Mouse (Mus musculus) forebrain, embryonic 14.5 days (tissue): ENCODE measurements around the gene Ptprs. TPM values are rescaled to one million over a fixed set of nuclear protein-coding genes. Genes with fewer than 3 reads are reported as not detected.
A peak's percentile ranks its signal among the peaks of the same experiment; 100 is the strongest.

Experiments
- ATAC-seq: fragments of 200-750 bp; cut with Nextera tagmentation; 2 replicates; pipeline ENCODE4 v1.8.0; 2017; ENCODE audit warnings: mild to moderate bottlenecking, moderate library complexity
- DNase-seq: peaks from one replicate; pipeline ENCODE4 v3.0.0-alpha.2; 2015; ENCODE audit warnings: low spot score
- H3K27ac ChIP-seq: fragments of 300-500 bp; sonication (generic); 2 replicates; pipeline ENCODE4 v1.5.1; 2014; ENCODE audit warnings: low read depth, mild to moderate bottlenecking, control low read depth, low read length, moderate library complexity
- H3K27me3 ChIP-seq: fragments of 300-500 bp; sonication (generic); replicated peaks from 2 replicates; pipeline ENCODE4 v1.6.1; 2014; ENCODE audit warnings: low read length, control low read depth, mixed read lengths; ENCODE audit not compliant: control insufficient read depth, insufficient read depth
- H3K36me3 ChIP-seq: fragments of 300-500 bp; sonication (generic); 2 replicates; pipeline ENCODE4 v1.6.1; 2014; ENCODE audit warnings: low read length, control low read depth; ENCODE audit not compliant: control insufficient read depth, insufficient read depth
- H3K4me1 ChIP-seq: fragments of 300-500 bp; sonication (generic); 2 replicates; pipeline ENCODE4 v1.6.1; 2014; ENCODE audit warnings: antibody characterized with exemption, low read length, control low read depth; ENCODE audit not compliant: control insufficient read depth, insufficient read depth
- H3K4me2 ChIP-seq: fragments of 300-500 bp; sonication (generic); 2 replicates; pipeline ENCODE4 v1.6.1; 2014; ENCODE audit warnings: mild to moderate bottlenecking, control low read depth, low read length
- H3K4me3 ChIP-seq: fragments of 300-500 bp; sonication (generic); 2 replicates; pipeline ENCODE4 v1.5.1; 2014; ENCODE audit warnings: low read depth, low read length, control low read depth
- H3K9ac ChIP-seq: fragments of 300-500 bp; sonication (generic); 2 replicates; pipeline ENCODE4 v1.6.1; 2014; ENCODE audit warnings: mild to moderate bottlenecking, low read length, control low read depth, moderate library complexity
- H3K9me3 ChIP-seq: fragments of 300-500 bp; sonication (generic); replicated peaks from 2 replicates; pipeline ENCODE4 v1.6.1; 2016; ENCODE audit warnings: low read length, control low read depth, mixed read lengths; ENCODE audit not compliant: control insufficient read depth
- WGBS: fragments of 180-500 bp; shearing (Covaris S2); extraction: QIAGEN DNeasy Blood & Tissue Kit; methylation state at CpG from one replicate; pipeline ENCODE4 v1.1.7; 2014; 5-methylcytosine and 5-hydroxymethylcytosine counted together
- polyA plus RNA-seq: library from polyadenylated mRNA; unstranded; fragments of >200 nt; fragmentation: Nextera tagmentation; extraction: Ambion mirVana; gene quantifications from 2 replicates; pipeline ENCODE4 v1.2.1, GENCODE M21; 2014

Ptprs gene
- polyA plus RNA-seq, 1 experiment from 2014 or later = 248 TPM

DNA sequence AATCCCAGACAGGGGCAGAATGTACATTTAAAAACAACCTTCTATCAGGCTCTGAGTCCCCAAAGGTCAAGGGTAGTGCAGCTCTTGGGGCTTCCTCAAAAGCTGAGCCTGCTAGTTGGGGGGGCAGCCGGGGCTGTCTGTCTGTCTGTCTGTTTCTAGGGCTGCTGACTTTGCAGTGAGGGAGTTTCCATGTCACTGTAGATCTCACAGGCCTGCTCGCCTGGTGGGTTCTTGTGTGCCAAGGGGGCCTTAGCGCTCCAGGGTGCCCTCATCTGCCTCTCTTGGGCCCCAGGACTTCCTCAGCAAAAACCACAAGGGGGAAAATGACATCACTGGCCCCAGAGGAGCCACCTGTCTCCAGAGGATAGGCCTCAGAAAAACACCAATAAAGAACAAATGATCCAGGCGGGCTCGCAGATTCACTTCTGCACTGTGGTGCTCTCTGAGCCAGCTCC, 32.9 kb downstream of the Ptprs start:
- Histone ChIP-seq H3K36me3 (peaks cover 87% of the 10 kb centered on the region), H3K4me3 (no peak overlapping the region), H3K9ac (no peak overlapping the region; the same call in 1 of the 2 replicates), H3K4me2 (no peak overlapping the region), H3K27me3 (no peaks in the 10 kb centered on the region), H3K27ac (no peak overlapping the region; the same call in 1 of the 2 replicates), H3K4me1 (peaks cover 13% of the 10 kb centered on the region), H3K9me3 (no peaks in the 10 kb centered on the region)
- DNase-seq (no peak), ATAC-seq (no peak)
- WGBS = 77% methylated on average over 5 of the region's 5 CpGs

DNA sequence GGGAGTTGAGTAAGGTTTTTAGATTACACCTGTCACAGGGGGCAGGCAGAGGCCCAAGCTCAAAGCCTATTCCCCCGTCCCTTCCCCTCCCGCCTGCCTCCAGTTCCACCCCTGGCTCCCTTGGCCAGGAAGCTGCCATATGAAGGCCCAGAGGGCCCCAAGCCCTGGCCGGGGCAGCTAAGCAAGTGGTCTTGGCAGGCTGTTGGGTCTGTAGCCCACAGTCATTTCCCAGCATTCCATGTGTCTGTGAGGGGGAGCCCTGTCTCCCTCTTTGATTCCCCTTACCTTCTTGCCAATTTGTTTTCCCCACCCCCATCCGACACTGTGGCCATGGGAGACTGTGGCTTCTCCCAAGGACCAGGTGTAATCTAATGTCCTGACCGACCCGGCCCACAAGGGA, 34.0 kb downstream of the Ptprs start:
- no peak for ATAC-seq
- 67% methylated on average over 6 of the region's 6 CpGs for WGBS
- Histone ChIP-seq H3K4me2 (no peak overlapping the region), H3K27me3 (no peaks in the 10 kb centered on the region), H3K9me3 (no peaks in the 10 kb centered on the region), H3K4me3 (no peak overlapping the region), H3K9ac (no peak overlapping the region), H3K36me3 (peaks cover 87% of the 10 kb centered on the region), H3K27ac (no peak overlapping the region), H3K4me1 (peaks cover 13% of the 10 kb centered on the region)
- no peak for DNase-seq

- no peaks in the 10 kb centered on the region for H3K9me3 ChIP-seq
- H3K4me2 ChIP-seq = 0 out of 2 replicates have a peak overlapping the region, but pooled peaks have one; percentile 6
- peaks cover 92% of the 10 kb centered on the region for H3K36me3 ChIP-seq
- peak; percentile 66 for ATAC-seq
- DNase-seq = peak; percentile 61
- no peaks in the 10 kb centered on the region for H3K27me3 ChIP-seq
- no peak overlapping the region for H3K4me3 ChIP-seq
- H3K27ac ChIP-seq = peak overlapping the region; percentile 80
- WGBS = 36% methylated on average over 15 of the region's 15 CpGs
- H3K9ac ChIP-seq = peak overlapping the region; percentile 44; the same call in 1 of the 2 replicates
- H3K4me1 ChIP-seq = peaks cover 13% of the 10 kb centered on the region
Observed at GRCm38 (mm10) chr17:56439731-56440460, 36.4 kb downstream of the Ptprs start.

DNA sequence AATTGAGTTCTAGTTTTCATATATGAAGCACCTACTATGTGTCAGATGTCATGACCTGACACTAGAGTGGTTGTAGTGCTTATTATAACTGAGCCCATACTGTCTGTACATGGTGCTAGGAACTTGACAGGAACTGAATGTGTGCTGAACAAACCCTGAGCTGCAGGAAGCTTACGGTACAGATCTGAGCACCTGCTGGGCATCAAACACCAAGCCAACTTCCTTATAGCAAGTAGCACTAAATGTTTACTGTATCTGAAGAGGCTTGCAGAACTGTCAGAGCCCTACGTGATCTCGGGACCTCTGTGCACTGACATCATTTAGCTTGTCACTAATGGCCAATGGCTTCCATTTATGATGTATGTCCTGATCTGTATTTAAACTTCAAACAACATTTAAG, 44.7 kb downstream of the Ptprs start:
- H3K4me3 ChIP-seq = no peak overlapping the region
- H3K27ac ChIP-seq = no peak overlapping the region
- no peak overlapping the region for H3K4me2 ChIP-seq
- peaks cover 95% of the 10 kb centered on the region for H3K36me3 ChIP-seq
- WGBS = 94% methylated on average over 3 of the region's 3 CpGs
- H3K9ac ChIP-seq = no peak overlapping the region
- no peaks in the 10 kb centered on the region for H3K9me3 ChIP-seq
- H3K27me3 ChIP-seq = no peaks in the 10 kb centered on the region
- ATAC-seq (no peak), DNase-seq (no peak)
- H3K4me1 ChIP-seq = no peaks in the 10 kb centered on the region

GRCm38 (mm10) chr17:56427857-56428256, 48.4 kb downstream of the Ptprs start:
- DNase-seq = no peak
- ATAC-seq = no peak
- H3K27me3 ChIP-seq = no peaks in the 10 kb centered on the region
- H3K9ac ChIP-seq = no peak overlapping the region
- no peak overlapping the region for H3K4me3 ChIP-seq
- no peaks in the 10 kb centered on the region for H3K9me3 ChIP-seq
- 82% methylated on average over 28 of the region's 28 CpGs for WGBS
- H3K27ac ChIP-seq = no peak overlapping the region
- no peak overlapping the region for H3K4me2 ChIP-seq
- H3K4me1 ChIP-seq = peaks cover 7% of the 10 kb centered on the region
- peaks cover 95% of the 10 kb centered on the region for H3K36me3 ChIP-seq

- no peaks in the 10 kb centered on the region for H3K27me3 ChIP-seq
- no peaks in the 10 kb centered on the region for H3K9me3 ChIP-seq
- DNase-seq = no peak
- 21% methylated on average over 3 of the region's 3 CpGs for WGBS
- peaks cover 7% of the 10 kb centered on the region for H3K4me1 ChIP-seq
- peak overlapping the region; percentile 20; the same call in 1 of the 2 replicates for H3K4me3 ChIP-seq
- peak overlapping the region; percentile 59 for H3K9ac ChIP-seq
- ATAC-seq = peak; percentile 7; the same call in 1 of the 2 replicates
- H3K4me2 ChIP-seq = peak overlapping the region; percentile 49
- H3K36me3 ChIP-seq = peaks cover 94% of the 10 kb centered on the region
- peak overlapping the region; percentile 70; the same call in 1 of the 2 replicates for H3K27ac ChIP-seq
Observed at GRCm38 (mm10) chr17:56425941-56426340, 50.3 kb downstream of the Ptprs start.

- Histone ChIP-seq H3K9ac (peak overlapping the region; percentile 59), H3K4me1 (peaks cover 7% of the 10 kb centered on the region), H3K27ac (peak overlapping the region; percentile 70), H3K4me2 (peak overlapping the region; percentile 49), H3K27me3 (no peaks in the 10 kb centered on the region), H3K36me3 (peaks cover 94% of the 10 kb centered on the region), H3K9me3 (no peaks in the 10 kb centered on the region), H3K4me3 (peak overlapping the region; percentile 20)
- DNase-seq = peak; percentile 77
- WGBS = 1% methylated on average over 46 of the region's 47 CpGs
- peak; percentile 86 for ATAC-seq
Observed at GRCm38 (mm10) chr17:56425584-56425914, 50.7 kb downstream of the Ptprs start.

DNA sequence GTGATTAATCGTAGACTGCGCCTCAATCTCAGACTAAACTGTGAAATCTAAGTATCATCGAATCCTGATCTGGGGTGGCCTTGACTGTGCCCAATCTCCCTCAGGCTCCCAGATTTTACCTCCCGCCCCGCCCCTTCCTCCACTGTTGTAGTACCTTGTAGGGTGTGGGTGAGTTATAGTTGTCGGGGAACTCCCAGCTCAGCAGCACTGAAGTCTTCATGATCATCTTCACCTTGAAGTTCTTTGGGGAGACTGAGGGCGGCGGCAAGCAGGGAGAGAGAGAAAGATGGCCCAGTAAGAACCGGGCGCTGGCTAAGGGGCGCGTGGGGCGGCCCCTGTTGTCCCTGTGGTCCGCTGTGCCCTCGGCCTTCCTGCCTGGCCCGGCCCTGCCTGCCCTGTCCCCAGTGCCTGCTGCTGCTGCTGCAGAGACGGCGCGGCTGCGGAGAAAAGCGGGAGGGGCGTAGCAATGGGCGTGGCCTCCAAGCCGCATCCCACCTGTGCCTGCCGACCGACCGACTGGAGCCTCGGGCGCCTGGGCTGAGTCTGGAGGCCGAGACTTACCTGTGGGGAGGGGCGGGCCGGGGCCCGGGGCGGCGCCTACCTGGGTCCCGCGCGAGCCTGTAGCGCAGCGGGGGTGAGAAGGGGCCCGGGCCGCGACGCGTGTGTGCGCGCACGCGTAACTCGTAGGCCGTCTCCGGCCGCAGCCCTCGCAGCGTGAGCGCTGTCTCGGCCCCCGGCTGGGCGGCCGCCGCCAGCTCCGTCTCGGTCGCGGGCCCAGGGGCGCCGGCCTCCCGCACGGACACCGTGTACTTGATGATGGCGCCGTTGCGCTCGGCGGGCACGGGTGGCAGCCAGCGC, 51.3 kb downstream of the Ptprs start:
- Histone ChIP-seq H3K27me3 (no peaks in the 10 kb centered on the region), H3K27ac (peak overlapping the region; percentile 70), H3K4me1 (peaks cover 7% of the 10 kb centered on the region), H3K4me3 (peak overlapping the region; percentile 20), H3K4me2 (peak overlapping the region; percentile 49), H3K36me3 (peaks cover 98% of the 10 kb centered on the region), H3K9me3 (no peaks in the 10 kb centered on the region), H3K9ac (peak overlapping the region; percentile 59)
- DNase-seq (peak; percentile 38), ATAC-seq (peak; percentile 62)
- 13% methylated on average over 69 of the region's 77 CpGs for WGBS
